Mouse (Mus musculus) liver, embryonic 12.5 days (tissue): ENCODE results near the gene Atxn7. TPM values are rescaled to one million over a fixed set of nuclear protein-coding genes. Genes with fewer than 3 reads are reported as not detected.
"Not testable (repeated sequence)": the region's sequence is repeated elsewhere in the genome, so short reads cannot be mapped to it uniquely, and the experiment has no call there.

ENCODE experiments used
- ATAC-seq: fragments of 200-750 bp; cut with Nextera tagmentation; 2 replicates; pipeline ENCODE4 v1.8.0; 2017; ENCODE audit warnings: moderate number of reproducible peaks, mild to moderate bottlenecking, moderate library complexity
- H3K27ac ChIP-seq: fragments of 300-500 bp; sonication (generic); 2 replicates; pipeline ENCODE4 v1.5.1; 2016; ENCODE audit warnings: mild to moderate bottlenecking
- H3K27me3 ChIP-seq: fragments of 300-500 bp; sonication (generic); replicated peaks from 2 replicates; pipeline ENCODE4 v1.6.1; 2016; ENCODE audit warnings: mild to moderate bottlenecking, moderate library complexity
- H3K36me3 ChIP-seq: fragments of 300-500 bp; sonication (generic); 2 replicates; pipeline ENCODE4 v1.6.1; 2016; ENCODE audit warnings: mild to moderate bottlenecking, moderate library complexity
- H3K4me1 ChIP-seq: fragments of 300-500 bp; sonication (generic); 2 replicates; pipeline ENCODE4 v1.6.1; 2016
- H3K4me2 ChIP-seq: fragments of 300-500 bp; sonication (generic); 2 replicates; pipeline ENCODE4 v1.6.1; 2016; ENCODE audit warnings: mild to moderate bottlenecking, moderate library complexity
- H3K4me3 ChIP-seq: fragments of 300-500 bp; sonication (generic); 2 replicates; pipeline ENCODE4 v1.5.1; 2016; ENCODE audit warnings: mild to moderate bottlenecking, moderate library complexity
- H3K9ac ChIP-seq: fragments of 300-500 bp; sonication (generic); 2 replicates; pipeline ENCODE4 v1.6.1; 2016; ENCODE audit warnings: mild to moderate bottlenecking, moderate library complexity
- H3K9me3 ChIP-seq: fragments of 300-500 bp; sonication (generic); replicated peaks from 2 replicates; pipeline ENCODE4 v1.6.1; 2016; ENCODE audit warnings: mild to moderate bottlenecking, moderate library complexity
- WGBS: fragments of 180-500 bp; shearing (Covaris S2); methylation state at CpG from one replicate; pipeline ENCODE4 v1.1.7; 2016; ENCODE audit not compliant: insufficient replicate concordance; 5-methylcytosine and 5-hydroxymethylcytosine counted together
- polyA plus RNA-seq: library from polyadenylated mRNA; unstranded; fragments of >200 nt; fragmentation: Nextera tagmentation; extraction: Ambion mirVana; gene quantifications from 2 replicates; pipeline ENCODE4 v1.2.1, GENCODE M21; 2016

Gene Atxn7
- polyA plus RNA-seq, 1 experiment from 2014 or later, result 2.5 TPM

- H3K27ac ChIP-seq, result no peak overlapping the region
- peaks cover 13% of the 10 kb centered on the region for H3K36me3 ChIP-seq
- H3K4me3 ChIP-seq, result no peak overlapping the region
- peaks cover 28% of the 10 kb centered on the region; the same call in 1 of the 2 replicates for H3K4me1 ChIP-seq
- WGBS, result 61% methylated on average over 1 of the region's 1 CpGs
- no peak overlapping the region for H3K9ac ChIP-seq
- ATAC-seq, result no peak
- no peak overlapping the region for H3K4me2 ChIP-seq
- no peaks in the 10 kb centered on the region for H3K27me3 ChIP-seq
- H3K9me3 ChIP-seq, result no peaks in the 10 kb centered on the region
Measured at GRCm38 (mm10) chr14:14032842-14033241, 71.6 kb downstream of the Atxn7 start.

- ATAC-seq, result no peak
- no peak overlapping the region for H3K4me2 ChIP-seq
- no peaks in the 10 kb centered on the region for H3K27me3 ChIP-seq
- H3K9me3 ChIP-seq, result no peaks in the 10 kb centered on the region
- H3K4me1 ChIP-seq, result peaks cover 19% of the 10 kb centered on the region; the same call in 1 of the 2 replicates
- no peak overlapping the region for H3K27ac ChIP-seq
- peaks cover 23% of the 10 kb centered on the region for H3K36me3 ChIP-seq
- 17% methylated on average over 2 of the region's 2 CpGs for WGBS
- no peak overlapping the region for H3K4me3 ChIP-seq
- no peak overlapping the region for H3K9ac ChIP-seq
Measured at GRCm38 (mm10) chr14:14036352-14036751, 75.1 kb downstream of the Atxn7 start.

- H3K9me3 ChIP-seq, result no peaks in the 10 kb centered on the region
- no peak overlapping the region for H3K4me3 ChIP-seq
- 76% methylated on average over 2 of the region's 2 CpGs for WGBS
- no peaks in the 10 kb centered on the region for H3K27me3 ChIP-seq
- ATAC-seq, result no peak
- H3K27ac ChIP-seq, result no peak overlapping the region
- peaks cover 19% of the 10 kb centered on the region for H3K36me3 ChIP-seq
- H3K4me1 ChIP-seq, result peaks cover 19% of the 10 kb centered on the region; the same call in 1 of the 2 replicates
- H3K4me2 ChIP-seq, result no peak overlapping the region
- H3K9ac ChIP-seq, result no peak overlapping the region
Measured at GRCm38 (mm10) chr14:14038233-14038632, 77.0 kb downstream of the Atxn7 start.

GRCm38 (mm10) chr14:14042336-14042735, 81.1 kb downstream of the Atxn7 start:
- Histone ChIP-seq H3K27me3 (no peaks in the 10 kb centered on the region), H3K9ac (no peak overlapping the region), H3K4me3 (no peak overlapping the region), H3K4me1 (no peaks in the 10 kb centered on the region), H3K27ac (no peak overlapping the region), H3K36me3 (peaks cover 30% of the 10 kb centered on the region), H3K4me2 (no peak overlapping the region), H3K9me3 (0 out of 2 replicates have a peak, but pooled peaks cover 3% of the 10 kb centered on the region)
- ATAC-seq, result no peak
- WGBS, result 59% methylated on average over 4 of the region's 4 CpGs

- Histone ChIP-seq H3K4me1 (no peaks in the 10 kb centered on the region), H3K4me3 (no peak overlapping the region), H3K4me2 (no peak overlapping the region), H3K36me3 (peaks cover 27% of the 10 kb centered on the region), H3K9me3 (no peaks in the 10 kb centered on the region), H3K27ac (no peak overlapping the region), H3K27me3 (no peaks in the 10 kb centered on the region), H3K9ac (no peak overlapping the region)
- WGBS, result 83% methylated on average over 2 of the region's 2 CpGs
- ATAC-seq, result no peak
Measured at GRCm38 (mm10) chr14:14054386-14054785, 93.1 kb downstream of the Atxn7 start.

- not testable (repeated sequence) for H3K27me3 ChIP-seq, H3K27ac ChIP-seq, H3K4me3 ChIP-seq, ATAC-seq, H3K4me2 ChIP-seq, H3K9ac ChIP-seq, H3K4me1 ChIP-seq, H3K9me3 ChIP-seq
- H3K36me3 ChIP-seq, result peaks cover 15% of the 10 kb centered on the region
Measured at GRCm38 (mm10) chr14:14059606-14060005, 98.4 kb downstream of the Atxn7 start.

GRCm38 (mm10) chr14:14062531-14063245, 101.4 kb downstream of the Atxn7 start:
- Histone ChIP-seq H3K9ac (no peak overlapping the region), H3K9me3 (no peaks in the 10 kb centered on the region), H3K4me3 (no peak overlapping the region), H3K4me2 (no peak overlapping the region), H3K27me3 (no peaks in the 10 kb centered on the region), H3K36me3 (peaks cover 6% of the 10 kb centered on the region; the same call in 1 of the 2 replicates), H3K27ac (no peak overlapping the region), H3K4me1 (peaks cover 31% of the 10 kb centered on the region)
- WGBS, result 86% methylated on average over 11 of the region's 11 CpGs
- ATAC-seq, result no peak

GRCm38 (mm10) chr14:14063382-14063781, 102.1 kb downstream of the Atxn7 start:
- 71% methylated on average over 5 of the region's 5 CpGs for WGBS
- H3K4me3 ChIP-seq, result no peak overlapping the region
- H3K4me2 ChIP-seq, result no peak overlapping the region
- no peak overlapping the region for H3K9ac ChIP-seq
- peaks cover 2% of the 10 kb centered on the region; the same call in 1 of the 2 replicates for H3K36me3 ChIP-seq
- H3K9me3 ChIP-seq, result no peaks in the 10 kb centered on the region
- H3K27ac ChIP-seq, result no peak overlapping the region
- no peak for ATAC-seq
- H3K4me1 ChIP-seq, result peaks cover 38% of the 10 kb centered on the region
- H3K27me3 ChIP-seq, result no peaks in the 10 kb centered on the region

- Histone ChIP-seq H3K4me3 (no peak overlapping the region), H3K4me1 (peaks cover 45% of the 10 kb centered on the region), H3K9me3 (no peaks in the 10 kb centered on the region), H3K9ac (no peak overlapping the region), H3K36me3 (no peaks in the 10 kb centered on the region), H3K4me2 (no peak overlapping the region), H3K27me3 (no peaks in the 10 kb centered on the region), H3K27ac (no peak overlapping the region)
- WGBS, result 23% methylated on average over 5 of the region's 5 CpGs
- ATAC-seq, result no peak
Measured at GRCm38 (mm10) chr14:14064486-14065141, 103.4 kb downstream of the Atxn7 start.

GRCm38 (mm10) chr14:14065142-14065498, 103.9 kb downstream of the Atxn7 start:
- Histone ChIP-seq H3K36me3 (no peaks in the 10 kb centered on the region), H3K27me3 (no peaks in the 10 kb centered on the region), H3K27ac (no peak overlapping the region), H3K4me2 (no peak overlapping the region), H3K9me3 (no peaks in the 10 kb centered on the region), H3K4me3 (no peak overlapping the region), H3K9ac (no peak overlapping the region), H3K4me1 (peaks cover 46% of the 10 kb centered on the region)
- 59% methylated on average over 4 of the region's 4 CpGs for WGBS
- no peak for ATAC-seq

GRCm38 (mm10) chr14:14066241-14066640, 105.0 kb downstream of the Atxn7 start:
- Histone ChIP-seq H3K4me3 (no peak overlapping the region), H3K27me3 (no peaks in the 10 kb centered on the region), H3K9me3 (no peaks in the 10 kb centered on the region), H3K4me2 (no peak overlapping the region), H3K36me3 (no peaks in the 10 kb centered on the region), H3K9ac (no peak overlapping the region), H3K4me1 (peaks cover 56% of the 10 kb centered on the region), H3K27ac (no peak overlapping the region)
- no peak for ATAC-seq
- 47% methylated on average over 6 of the region's 6 CpGs for WGBS

GRCm38 (mm10) chr14:14067648-14068472, 106.6 kb downstream of the Atxn7 start:
- H3K4me3 ChIP-seq, result peak overlapping the region; percentile 31; the same call in 1 of the 2 replicates
- H3K27me3 ChIP-seq, result no peaks in the 10 kb centered on the region
- WGBS, result 11% methylated on average over 10 of the region's 10 CpGs
- H3K36me3 ChIP-seq, result no peaks in the 10 kb centered on the region
- peak overlapping the region; percentile 74 for H3K27ac ChIP-seq
- peak overlapping the region; percentile 53 for H3K4me2 ChIP-seq
- peak; percentile 55 for ATAC-seq
- peak overlapping the region; percentile 42; the same call in 1 of the 2 replicates for H3K9ac ChIP-seq
- no peaks in the 10 kb centered on the region for H3K9me3 ChIP-seq
- peaks cover 62% of the 10 kb centered on the region for H3K4me1 ChIP-seq
